Mouse (Mus musculus) spleen, postnatal 4 days (tissue): ENCODE results near the gene Robo4.
A peak's percentile ranks its signal among the peaks of the same experiment; 100 is the strongest.

Source experiments
- DNase-seq, 2 experiments: peaks; one replicate each; pipeline ENCODE4 v3.0.0; 2022; ENCODE audit warnings: low spot score in 2 of 2

The Robo4 gene

DNA sequence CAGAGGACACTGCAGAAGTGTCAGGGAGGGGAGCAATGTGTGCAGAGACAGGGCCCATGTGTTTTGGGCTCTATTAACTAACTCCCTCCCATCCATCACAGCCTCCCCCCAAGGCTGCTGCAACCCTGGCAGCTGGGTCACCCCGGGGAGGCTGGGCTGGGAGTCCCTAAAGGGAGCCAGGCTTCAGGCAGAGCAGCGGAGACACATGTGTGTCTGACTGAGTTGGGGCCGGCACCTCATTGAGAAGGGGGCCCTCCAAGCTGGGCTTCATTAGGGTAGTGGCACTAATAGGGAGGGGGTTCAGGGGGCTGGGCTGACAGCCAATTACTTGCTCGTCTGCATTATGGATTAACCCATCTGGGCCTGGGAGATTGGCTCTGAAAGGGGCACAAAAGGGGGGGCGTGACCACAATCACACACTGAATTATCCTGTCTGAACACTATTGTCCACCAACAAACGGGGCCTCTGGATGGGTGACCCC is 52.4 kb downstream of the Robo4 start:
- peak in 1 of 2 experiments; percentile 47 for DNase-seq

- DNase-seq: no peak
Measured at GRCm38 (mm10) chr9:37454991-37455390, 53.3 kb downstream of the Robo4 start.

GRCm38 (mm10) chr9:37455868-37456267 is 54.2 kb downstream of the Robo4 start:
- DNase-seq: peak in 1 of 2 experiments; percentile 34

DNA sequence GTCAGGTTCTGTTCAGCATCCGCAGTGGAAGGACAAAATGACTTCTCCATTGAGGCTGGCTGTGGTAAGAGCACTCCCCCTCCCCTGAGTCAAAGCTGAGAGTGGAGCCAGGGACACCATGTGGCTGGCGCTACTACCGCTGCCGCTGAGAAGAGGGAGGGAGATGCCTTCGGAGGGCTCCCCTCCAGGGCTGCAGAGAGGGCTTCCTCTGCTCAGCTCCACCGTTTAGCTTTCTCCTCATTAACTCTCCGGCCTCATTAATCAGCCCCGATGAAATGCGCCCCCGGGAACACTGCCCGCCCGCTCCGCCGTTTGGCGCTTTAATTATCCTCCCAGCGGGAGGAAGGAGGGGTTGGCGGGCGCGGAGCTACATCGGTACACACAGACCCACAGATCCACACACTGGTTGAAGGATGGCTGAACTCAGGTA is 54.8 kb downstream of the Robo4 start:
- DNase-seq: no peak

- DNase-seq: no peak
Measured at GRCm38 (mm10) chr9:37457151-37457550, 55.5 kb downstream of the Robo4 start.

DNA sequence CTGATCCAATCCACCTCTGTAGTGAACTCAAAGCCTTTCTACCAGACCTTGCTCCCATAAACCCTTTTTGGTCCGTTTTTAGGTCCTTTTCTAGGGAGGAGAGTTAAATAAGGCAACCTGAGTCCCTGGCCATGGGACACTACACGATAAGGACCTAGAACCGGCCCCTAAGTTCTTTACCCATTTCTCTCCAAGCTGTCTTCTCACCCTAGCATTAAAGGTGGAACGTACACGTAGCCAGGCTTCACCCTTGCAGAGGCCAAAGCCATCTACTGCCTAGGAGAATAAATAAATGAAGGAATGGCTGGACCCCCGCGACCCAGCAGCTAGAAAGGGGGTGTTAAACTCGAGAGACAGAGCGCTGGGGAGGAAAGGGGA is 58.0 kb downstream of the Robo4 start:
- no peak for DNase-seq

DNA sequence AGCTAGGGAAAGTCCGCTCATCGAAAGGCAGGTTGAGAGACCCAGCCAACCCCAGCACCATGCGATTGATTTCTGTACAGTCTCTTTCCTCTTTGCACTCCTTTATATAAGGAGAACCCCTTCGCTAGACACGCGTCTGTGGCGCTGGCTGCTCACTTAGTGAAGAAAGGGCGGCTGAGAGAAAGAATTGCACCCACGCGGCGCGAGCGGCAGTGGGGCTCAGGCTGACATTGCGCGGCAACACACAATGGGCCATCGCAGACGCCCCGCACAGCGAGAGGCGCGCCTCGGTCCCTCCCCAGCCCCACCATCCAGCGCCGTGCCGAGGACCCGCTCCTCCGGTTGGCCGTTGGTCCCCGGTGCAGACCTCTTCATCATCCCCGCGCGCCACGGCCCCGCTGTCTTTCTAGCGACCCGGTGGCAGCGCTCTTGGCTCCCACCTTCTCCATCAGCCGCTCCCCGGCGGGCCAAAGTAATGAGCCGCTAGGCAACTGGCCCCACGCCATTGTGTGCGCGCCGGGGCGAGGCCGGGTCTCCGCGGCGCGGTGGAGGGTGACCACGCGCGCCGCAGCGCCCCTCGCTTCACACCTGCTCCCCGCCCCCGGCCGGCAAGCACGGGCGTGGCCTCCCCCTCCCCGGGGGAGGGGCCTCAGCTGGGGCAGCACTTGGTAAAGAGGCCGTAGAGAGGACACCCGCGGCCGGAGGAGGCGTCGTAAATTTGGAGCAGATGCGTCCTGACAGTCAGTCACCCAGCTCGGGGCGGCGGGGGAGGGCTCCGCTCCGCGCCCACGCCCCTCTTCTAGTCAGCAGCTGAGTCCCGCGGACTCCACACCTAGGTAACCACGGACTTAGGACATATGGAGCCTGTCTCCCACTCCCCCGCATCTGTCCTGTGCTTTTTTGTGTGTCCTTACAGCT is 58.6 kb downstream of the Robo4 start:
- peak in 1 of 2 experiments; percentile 18 for DNase-seq

- DNase-seq: no peak
Measured at GRCm38 (mm10) chr9:37460961-37461340, 59.3 kb downstream of the Robo4 start.

GRCm38 (mm10) chr9:37461571-37461970 is 59.9 kb downstream of the Robo4 start:
- DNase-seq: no peak

DNA sequence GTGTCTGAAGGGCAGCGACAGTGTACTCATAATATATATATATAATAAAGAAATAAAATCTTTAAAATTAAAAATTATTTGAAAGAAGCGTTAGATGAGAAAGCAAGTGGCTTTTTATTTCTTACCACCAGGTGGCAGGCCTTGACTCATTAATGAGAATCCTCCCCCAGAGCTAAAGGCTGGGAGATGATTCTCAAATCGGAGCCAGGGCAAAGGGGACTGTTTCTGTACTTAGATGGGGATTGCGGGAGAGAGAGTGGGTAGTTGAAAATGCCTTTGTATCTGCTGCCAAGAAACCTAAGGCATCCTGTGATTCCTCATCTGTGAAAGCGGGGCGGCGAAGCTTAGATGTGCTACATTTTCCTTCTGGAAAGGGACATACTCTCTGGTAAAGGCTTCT is 61.1 kb downstream of the Robo4 start:
- no peak for DNase-seq
